Mouse (Mus musculus) gastrocnemius, postnatal 10 days (tissue): Measurements from ENCODE around the gene Irs3. TPM values are rescaled to one million over a fixed set of nuclear protein-coding genes. Genes with fewer than 3 reads are reported as not detected.

Experiments
- DNase-seq: peaks from one replicate; pipeline ENCODE4 v3.0.0; 2021; ENCODE audit warnings: mixed read lengths
- long read RNA-seq, 2 experiments: library from polyadenylated mRNA; stranded (forward); transcript quantifications; one replicate each; pipeline ENCODE4 v2.0.0; 2021
- total RNA-seq, 2 experiments: library from RNA; stranded (reverse); gene quantifications; 2 replicates each; pipeline ENCODE4 v1.2.3; 2021

Gene Irs3
- total RNA-seq, result under 1 TPM; 0.42 to 0.61 TPM
- long read RNA-seq, experiment 1, result 0 reads
- long read RNA-seq, experiment 2, partial matches to known transcripts, result 0 of 1 reads
- long read RNA-seq, experiment 2, other reads (novel, unspliced or antisense), result 0 of 1 reads

- DNase-seq, result no peak
These were observed at the start of gene Irs3 for GRCm38 (mm10) chr5:137645652-137646091. TSS of gene Irs3 (minus strand) at chr5:137645714.

GRCm38 (mm10) chr5:137694796-137695195 lies 49.3 kb upstream of the Irs3 start:
- DNase-seq, result no peak

DNA sequence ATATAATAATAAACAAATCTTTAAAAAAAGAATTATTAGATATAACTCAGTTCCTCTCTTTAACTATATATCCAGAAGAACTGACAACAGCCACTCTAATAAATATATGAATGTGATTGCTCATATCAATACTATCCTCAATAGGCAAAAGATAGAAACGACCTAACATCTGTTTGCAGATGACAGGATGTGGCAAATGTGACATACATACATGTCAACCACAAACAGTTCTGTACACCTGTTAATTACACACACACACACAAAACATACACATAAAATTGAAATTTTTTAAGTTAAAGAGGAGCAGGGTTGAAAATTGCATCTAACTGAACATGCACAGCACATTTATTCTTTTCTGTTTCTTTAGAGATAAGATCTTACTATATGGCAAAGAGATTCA lies 46.4 kb upstream of the Irs3 start:
- DNase-seq, result no peak

DNA sequence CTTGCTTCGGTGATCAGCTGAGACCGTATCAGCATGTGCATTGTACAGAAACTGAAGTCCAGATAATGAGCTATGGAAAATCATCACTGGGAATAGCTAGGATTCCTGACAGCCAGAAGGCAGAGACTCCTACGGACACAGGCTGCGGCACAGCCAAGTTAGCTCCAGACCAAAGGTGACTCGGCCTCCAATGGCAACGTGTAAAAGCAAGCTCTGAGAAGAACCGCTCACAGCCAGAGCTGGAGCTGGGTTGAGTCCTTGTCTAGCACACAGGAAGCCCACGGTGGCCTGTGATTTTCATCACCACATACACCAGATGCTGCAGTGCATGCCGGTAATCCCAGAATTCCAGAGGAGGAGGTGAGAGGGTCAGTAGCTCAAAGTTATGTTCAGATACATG lies 45.0 kb upstream of the Irs3 start:
- no peak for DNase-seq

DNA sequence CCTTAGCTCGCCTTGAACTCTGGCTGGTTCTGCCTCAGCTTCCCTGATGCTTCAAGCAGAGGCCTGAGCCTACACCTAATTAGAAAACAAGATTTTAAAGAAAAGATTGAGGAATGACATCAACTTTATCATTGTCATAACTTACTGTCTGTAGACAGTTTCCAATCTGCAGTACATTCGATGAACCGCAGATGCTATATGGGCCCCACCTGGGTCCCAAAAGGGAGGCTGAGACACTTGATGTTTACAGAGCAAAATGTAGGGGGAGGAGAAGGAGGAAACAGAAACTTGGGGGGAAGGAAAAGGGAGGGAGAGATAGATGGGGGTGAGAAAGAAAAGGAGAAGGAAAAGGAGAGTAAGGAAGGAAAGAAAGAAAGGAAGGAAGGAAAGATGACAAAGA lies 44.5 kb upstream of the Irs3 start:
- DNase-seq, result no peak

- DNase-seq, result no peak
These were observed 40.7 kb upstream of the Irs3 start for GRCm38 (mm10) chr5:137686127-137686790.

DNA sequence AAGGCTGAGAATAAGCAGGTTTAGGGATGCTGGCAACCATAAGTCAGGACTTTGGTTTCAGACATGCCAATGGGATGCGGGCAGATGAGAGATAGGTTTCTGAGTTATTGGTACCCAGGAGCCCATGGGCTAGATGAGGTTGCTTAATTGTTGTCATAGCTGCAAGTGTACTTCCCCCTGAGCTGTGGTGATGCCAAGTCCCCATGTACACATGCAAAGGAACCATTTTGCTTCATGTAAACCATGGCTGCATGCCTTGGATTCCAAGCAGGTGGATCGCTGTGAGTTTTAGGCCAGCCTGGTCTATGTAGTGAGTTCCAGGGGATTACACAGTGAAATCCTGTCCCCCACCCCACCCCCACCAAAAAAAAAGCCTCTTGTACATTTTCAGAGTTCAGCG lies 40.1 kb upstream of the Irs3 start:
- no peak for DNase-seq

GRCm38 (mm10) chr5:137684294-137685123 lies 39.0 kb upstream of the Irs3 start, which contains the start of gene Agfg2:
TSS of gene Agfg2 (minus strand) at chr5:137684726.
- peak; percentile 88 for DNase-seq

- no peak for DNase-seq
These were observed 38.1 kb upstream of the Irs3 start for GRCm38 (mm10) chr5:137683388-137684293.

- no peak for DNase-seq
These were observed 37.0 kb upstream of the Irs3 start for GRCm38 (mm10) chr5:137682526-137682925.

GRCm38 (mm10) chr5:137679726-137680125 lies 34.2 kb upstream of the Irs3 start:
- DNase-seq, result no peak

DNA sequence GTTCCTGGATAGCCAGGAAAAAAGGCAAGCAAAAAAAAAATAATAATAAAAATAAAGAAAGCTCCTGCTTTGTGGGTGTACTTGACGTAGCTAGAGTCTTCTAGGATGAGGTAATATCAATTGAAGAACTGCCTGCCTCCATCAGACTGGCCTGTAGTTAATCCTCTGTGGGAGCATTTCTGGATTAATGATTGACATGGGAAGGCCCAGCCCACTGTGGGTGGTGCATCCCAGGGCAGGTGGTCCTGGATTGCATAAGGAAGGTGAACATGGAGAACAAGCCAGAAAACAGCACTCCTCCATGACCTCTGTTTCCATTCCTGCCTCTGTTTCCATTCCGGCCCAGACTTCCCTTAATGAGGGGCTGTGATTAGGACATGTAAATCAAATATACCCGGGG lies 33.2 kb upstream of the Irs3 start:
- DNase-seq, result no peak

- DNase-seq, result no peak
These were observed 32.3 kb upstream of the Irs3 start for GRCm38 (mm10) chr5:137677859-137678258.

GRCm38 (mm10) chr5:137674786-137675185 lies 29.3 kb upstream of the Irs3 start:
- no peak for DNase-seq

- DNase-seq, result no peak
These were observed 27.5 kb upstream of the Irs3 start for GRCm38 (mm10) chr5:137673015-137673414.

DNA sequence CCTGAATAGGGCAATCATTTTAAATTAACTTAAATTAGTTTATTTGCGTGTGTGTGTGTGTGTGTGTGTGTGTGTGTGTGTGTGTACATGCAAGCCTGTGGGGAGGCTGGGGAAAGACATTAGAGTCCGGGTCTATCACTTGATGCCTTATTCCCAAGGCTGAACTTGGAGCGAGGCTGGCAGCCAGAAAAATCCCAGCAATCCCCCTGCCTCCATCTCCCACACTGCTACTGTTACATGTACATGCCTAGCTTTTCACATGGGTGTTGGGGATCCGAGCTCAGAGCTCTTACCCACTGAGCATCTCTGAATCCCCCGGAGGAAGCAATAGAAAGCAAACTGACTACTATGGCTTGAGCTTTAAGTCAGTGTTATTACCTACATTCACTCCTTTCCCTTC lies 26.8 kb upstream of the Irs3 start:
- no peak for DNase-seq

DNA sequence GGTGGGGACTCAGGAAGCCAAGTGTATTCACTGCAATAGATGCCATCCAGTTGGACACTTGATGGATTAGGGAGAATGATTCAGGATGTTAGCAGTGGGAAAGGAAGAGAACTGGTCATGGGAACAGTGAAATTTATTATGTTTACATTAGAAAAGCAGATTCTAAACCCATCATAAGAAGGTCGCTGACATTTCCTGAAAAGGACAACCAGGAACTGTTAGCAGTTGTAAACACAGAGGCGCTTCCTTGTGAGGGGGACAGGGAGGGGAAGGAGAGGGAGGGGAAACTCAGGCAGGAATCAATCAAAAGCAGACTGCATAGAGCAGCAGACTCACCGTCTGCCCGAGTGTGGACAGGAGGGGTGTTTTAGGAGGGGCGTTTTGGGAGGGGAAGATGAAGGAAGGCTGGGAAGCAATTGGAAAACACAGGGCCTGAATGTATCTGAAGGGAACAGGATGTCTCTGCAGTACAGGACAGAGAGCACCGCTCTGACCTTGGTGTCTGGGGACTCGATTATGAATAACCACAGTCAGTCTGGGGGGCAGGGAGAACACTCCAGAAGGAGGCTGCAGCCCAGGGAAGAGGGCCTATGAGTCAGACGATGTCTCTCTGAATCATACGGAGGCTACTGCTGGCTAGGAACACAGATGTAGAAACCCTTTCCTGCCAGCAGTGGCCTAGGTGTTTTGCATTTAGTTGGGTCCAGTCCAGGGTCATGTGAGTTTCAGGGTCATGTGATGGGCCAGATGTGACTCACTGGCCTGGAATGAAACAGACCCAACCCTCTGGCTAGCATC lies 26.1 kb upstream of the Irs3 start:
- peak; percentile 29 for DNase-seq

GRCm38 (mm10) chr5:137670240-137670639 lies 24.7 kb upstream of the Irs3 start:
- no peak for DNase-seq

DNA sequence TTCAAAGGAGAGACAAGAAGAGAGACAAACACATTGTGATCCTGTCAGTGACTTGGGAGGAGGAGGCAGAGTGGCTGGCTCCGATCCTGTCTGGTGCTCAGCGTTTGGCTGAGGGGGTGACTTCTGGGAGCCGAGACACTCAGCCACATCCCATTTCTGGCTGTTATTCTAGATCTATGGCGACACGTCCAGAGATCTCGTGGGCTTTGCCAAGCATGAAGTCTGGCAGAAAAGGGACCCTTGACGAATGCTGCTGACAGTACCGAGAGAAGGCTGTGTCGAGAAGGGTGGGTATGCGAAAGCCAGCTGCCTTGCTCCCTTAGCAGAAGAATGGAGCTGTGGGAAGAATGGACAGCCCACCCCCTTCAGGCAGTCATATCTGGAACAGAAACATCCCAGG lies 23.5 kb upstream of the Irs3 start:
- DNase-seq, result no peak

DNA sequence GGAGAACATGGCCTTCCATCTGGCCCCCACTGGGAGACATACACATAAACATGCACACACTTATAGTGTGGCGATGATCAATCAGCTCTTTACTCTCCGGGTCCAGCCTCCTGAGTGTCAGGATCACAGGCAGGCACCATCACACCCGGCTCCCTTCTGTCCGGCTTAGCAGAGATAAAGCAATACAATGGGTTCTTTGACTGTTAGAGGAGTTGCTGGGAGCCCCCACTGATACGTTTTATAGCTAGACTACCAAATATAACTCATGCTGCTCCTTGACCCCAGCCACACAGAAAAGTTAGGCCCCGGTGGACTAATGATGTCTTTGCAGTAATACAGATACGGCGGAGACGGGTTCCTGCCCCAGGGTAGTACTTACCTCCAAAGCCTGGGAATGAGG lies 17.5 kb upstream of the Irs3 start:
- no peak for DNase-seq

GRCm38 (mm10) chr5:137660064-137660688 lies 14.7 kb upstream of the Irs3 start:
- peak; percentile 45 for DNase-seq
